Mouse (Mus musculus): ENCODE measurements at regions not wholly inside any gene's neighbourhood (a gene's known extent, or its start where the extent isn't known, plus 50 kb on each side); places are given as distances from the start of the nearest gene placed in this dataset.

DNA sequence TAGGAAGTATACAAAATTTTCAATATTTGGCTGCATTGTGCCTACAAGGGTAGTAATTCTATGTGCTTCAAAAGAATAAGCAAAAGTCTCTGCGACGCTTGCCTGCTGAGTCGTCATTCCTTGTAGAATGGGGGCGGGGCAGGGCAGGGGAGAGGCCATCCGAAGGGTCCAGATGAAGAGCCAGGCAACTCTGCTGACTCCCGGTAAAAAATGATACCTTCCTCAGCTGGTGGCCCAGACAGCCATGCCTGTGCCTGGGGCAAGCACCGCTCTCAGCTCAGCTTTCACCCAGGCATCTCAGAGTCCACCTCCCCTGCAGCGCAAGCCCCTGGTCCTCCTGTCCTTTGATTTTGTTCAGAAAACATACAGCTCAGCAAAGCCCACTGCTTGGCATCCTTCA is 67.2 kb upstream of the Spag17 start:
- TF ChIP-seq CTCF (IDR thresholded peaks at IDR 0.05), result no peak
- no peak for TF ChIP-seq POLR2A (IDR thresholded peaks at IDR 0.05; ENCODE audit: insufficient read depth, low read depth, low read length)
